9 mouse cellular contexts compared by ENCODE assay signal in the genomic region with DNA sequence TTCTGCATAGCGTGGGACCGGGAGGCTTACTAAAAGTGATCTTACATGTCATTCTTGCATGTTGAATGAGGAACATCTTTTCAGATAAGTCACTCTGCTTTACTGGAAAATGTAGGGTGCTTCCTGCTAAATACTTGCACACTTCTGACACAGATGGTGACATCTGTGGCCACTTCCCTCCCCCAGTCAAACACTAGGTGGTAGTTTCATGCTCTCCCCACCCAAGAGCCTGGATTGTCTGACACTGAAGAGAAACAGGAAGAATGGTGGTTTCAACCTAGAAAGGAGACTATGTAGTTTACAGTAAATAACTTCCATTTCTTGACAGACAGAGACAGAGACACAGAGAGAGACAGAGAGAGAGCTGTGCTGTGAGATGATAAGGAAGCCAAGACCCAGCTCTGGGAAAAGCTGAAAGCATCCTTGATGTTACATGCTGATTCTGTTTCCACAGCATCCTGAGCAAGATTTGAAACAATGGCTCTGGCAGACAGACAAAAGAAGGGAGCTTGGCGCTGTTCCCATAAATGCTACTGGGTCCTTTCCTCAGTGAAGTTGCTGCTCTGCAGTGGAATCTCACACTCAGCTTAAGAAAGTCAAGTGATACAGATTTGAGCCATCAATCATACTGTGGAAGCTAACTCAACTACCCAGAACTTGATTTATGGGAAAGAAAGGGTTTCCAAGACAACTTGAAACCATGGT.
DNase-seq lines count a peak whose midpoint lies in the region; ATAC-seq and TF ChIP-seq lines count a peak whose summit lies in the region.
"Had no signal": no experiment of that assay in that cellular context is flagged by ENCODE, and none has a peak within 500 bp of the region (broad histone marks: within the 10 kb centered on the region; RNA-seq: fewer than 3 reads in every experiment).

No protein-coding gene starts in this region.

- no peak for ATAC-seq in hindbrain, postnatal 0 days
- peak; percentile 27; the same call in 1 of the 2 replicates for ATAC-seq in megakaryocyte-erythroid progenitor cell, adult 5-6 weeks (replicated peaks; ENCODE audit: low FRiP score, low TSS enrichment, poor library complexity, severe bottlenecking)
- no peak for ATAC-seq in erythroblast, adult 5-6 weeks (replicated peaks; ENCODE audit: low FRiP score, poor library complexity, severe bottlenecking)
- ATAC-seq in forebrain, embryonic 13.5 days: no peak

- H3K79me2 ChIP-seq in MEL (ENCODE audit: control insufficient read depth, insufficient read depth, low read length, poor library complexity): no peaks in the 10 kb centered on the region

- no peaks in the 10 kb centered on the region for H3K27me3 ChIP-seq in hindbrain, postnatal 0 days (ENCODE audit: insufficient read depth, low read length)
- no peaks in the 10 kb centered on the region for H3K27me3 ChIP-seq in hindbrain, embryonic 10.5 days (ENCODE audit: insufficient read depth, poor library complexity, severe bottlenecking)
- no peaks in the 10 kb centered on the region for H3K27me3 ChIP-seq in MEL (ENCODE audit: control insufficient read depth in 1 of 2, insufficient read depth in 2 of 2, low read length in 2 of 2)
- no peaks in the 10 kb centered on the region for H3K27me3 ChIP-seq in forebrain, embryonic 13.5 days

- TF ChIP-seq EP300 in MEL (IDR thresholded peaks at IDR 0.05; ENCODE audit: low read depth in 1 of 2, low read length in 2 of 2): peak; percentile 7 to 21; a peak in 1 of 4 replicates

- H3K4me2 ChIP-seq in hindbrain, postnatal 0 days (ENCODE audit: low read depth, low read length): no peak overlapping the region
- no peak overlapping the region for H3K4me2 ChIP-seq in forebrain, embryonic 13.5 days

- intact Hi-C loops in heart, postnatal 14 days (cut with DNase I): no loop called here

- no peak overlapping the region for H3K4me3 ChIP-seq in hindbrain, postnatal 0 days (ENCODE audit: low read length)
- no peak overlapping the region for H3K4me3 ChIP-seq in hindbrain, embryonic 10.5 days
- no peak overlapping the region for H3K4me3 ChIP-seq in MEL (ENCODE audit: control insufficient read depth in 1 of 2, insufficient read depth in 1 of 2, low read depth in 2 of 2, low read length in 2 of 2)
- H3K4me3 ChIP-seq in forebrain, embryonic 13.5 days: no peak overlapping the region

- H3K9me3 ChIP-seq in hindbrain, postnatal 0 days (ENCODE audit: low read length): no peaks in the 10 kb centered on the region
- no peaks in the 10 kb centered on the region for H3K9me3 ChIP-seq in hindbrain, embryonic 10.5 days
- no peaks in the 10 kb centered on the region for H3K9me3 ChIP-seq in MEL (replicated peaks; ENCODE audit: insufficient read depth, low read length)
- no peaks in the 10 kb centered on the region for H3K9me3 ChIP-seq in forebrain, embryonic 13.5 days (replicated peaks)
- H3K9me3 ChIP-seq: G1E had no signal

- no peak for TF ChIP-seq RAD21 in MEL (IDR thresholded peaks at IDR 0.05; ENCODE audit: low read depth, low read length)

- WGBS in hindbrain, postnatal 0 days: 69% methylated on average over 3 of the region's 3 CpGs
- 87% methylated on average over 3 of the region's 3 CpGs for WGBS in hindbrain, embryonic 10.5 days
- WGBS in forebrain, embryonic 13.5 days: 89% methylated on average over 3 of the region's 3 CpGs

- H3K4me1 ChIP-seq in hindbrain, postnatal 0 days (ENCODE audit: insufficient read depth, low read length): no peaks in the 10 kb centered on the region
- 0 out of 2 replicates have a peak, but pooled peaks cover 4% of the 10 kb centered on the region for H3K4me1 ChIP-seq in hindbrain, embryonic 10.5 days (replicated peaks)
- peaks cover 20 to 28% of the 10 kb centered on the region in 2 experiments for H3K4me1 ChIP-seq in MEL (ENCODE audit: control insufficient read depth in 1 of 2, insufficient read depth in 2 of 2, low read length in 2 of 2)
- peaks cover 7% of the 10 kb centered on the region for H3K4me1 ChIP-seq in forebrain, embryonic 13.5 days

- no peaks in the 10 kb centered on the region for H3K36me3 ChIP-seq in hindbrain, postnatal 0 days (ENCODE audit: insufficient read depth, low read length)
- H3K36me3 ChIP-seq in hindbrain, embryonic 10.5 days: no peaks in the 10 kb centered on the region
- peaks cover 0 to 24% of the 10 kb centered on the region in 2 experiments; a peak in 2 of 4 replicates for H3K36me3 ChIP-seq in MEL (ENCODE audit: control insufficient read depth in 1 of 2, insufficient read depth in 2 of 2, low read length in 2 of 2)
- H3K36me3 ChIP-seq in forebrain, embryonic 13.5 days (ENCODE audit: poor library complexity, severe bottlenecking): no peaks in the 10 kb centered on the region
- H3K36me3 ChIP-seq: G1E had no signal

- TF ChIP-seq POLR2A in MEL (IDR thresholded peaks at IDR 0.05; ENCODE audit: control insufficient read depth in 1 of 2, insufficient read depth in 1 of 2, low read depth in 1 of 2, low read length in 2 of 2, poor library complexity in 1 of 2): no peak

- no peak overlapping the region for H3K9ac ChIP-seq in hindbrain, postnatal 0 days (replicated peaks; ENCODE audit: low read length)
- no peak overlapping the region for H3K9ac ChIP-seq in MEL (ENCODE audit: control insufficient read depth, low read depth, low read length, poor library complexity, severe bottlenecking)
- H3K9ac ChIP-seq in forebrain, embryonic 13.5 days: no peak overlapping the region

- peak; percentile 21 for DNase-seq in hindbrain, postnatal 0 days (ENCODE audit: low spot score)
- DNase-seq in hindbrain, embryonic 10.5 days (ENCODE audit: low spot score): no peak
- peak; percentile 70 for DNase-seq in MEL (ENCODE audit: low read depth, low spot score)
- DNase-seq in heart, postnatal 14 days: peak; percentile 59 to 65
- no peak for DNase-seq in cerebellum, adult 8-10 months

- no peak overlapping the region for H3K27ac ChIP-seq in hindbrain, postnatal 0 days
- H3K27ac ChIP-seq in hindbrain, embryonic 10.5 days: no peak overlapping the region
- no peak overlapping the region; the same call in 1 of the 2 replicates for H3K27ac ChIP-seq in MEL (ENCODE audit: control insufficient read depth, low read depth, low read length)
- H3K27ac ChIP-seq in forebrain, embryonic 13.5 days: no peak overlapping the region

- no peak for TF ChIP-seq CTCF in hindbrain, postnatal 0 days (IDR thresholded peaks at IDR 0.05; ENCODE audit: low read depth)
- no peak for TF ChIP-seq CTCF in MEL (IDR thresholded peaks at IDR 0.05 in 2 of 3, conservative IDR thresholded peaks at IDR 0.05 in 1 of 3; ENCODE audit: control insufficient read depth in 1 of 3, insufficient read depth in 1 of 3, low read depth in 2 of 3, low read length in 3 of 3, poor library complexity in 1 of 3, severe bottlenecking in 1 of 3)

TF ChIP-seq in MEL, 35 proteins besides CTCF, POLR2A, EP300 and RAD21:
- TF ChIP-seq JUND (IDR thresholded peaks at IDR 0.05; ENCODE audit: low read depth, low read length) (no peak), UBTF (IDR thresholded peaks at IDR 0.05; ENCODE audit: borderline replicate concordance, insufficient read depth, low read depth, low read length) (no peak), CHD1 (IDR thresholded peaks at IDR 0.05; ENCODE audit: low read depth, low read length) (no peak), BHLHE40 (IDR thresholded peaks at IDR 0.05; ENCODE audit: borderline replicate concordance, low read depth, low read length) (no peak), GABPA (IDR thresholded peaks at IDR 0.05; ENCODE audit: low read depth, low read length) (no peak), ZMIZ1 (IDR thresholded peaks at IDR 0.05; ENCODE audit: low read depth, low read length) (no peak), POLR2AphosphoS2 (IDR thresholded peaks at IDR 0.05; ENCODE audit: low read length) (no peak), MXI1 (IDR thresholded peaks at IDR 0.05; ENCODE audit: low read depth, low read length) (no peak), USF1 (IDR thresholded peaks at IDR 0.05; ENCODE audit: low read depth, low read length) (no peak), RCOR1 (IDR thresholded peaks at IDR 0.05; ENCODE audit: low read depth, low read length) (0 out of 2 replicates have a peak, but pooled peaks have one; percentile 15), TAL1 (IDR thresholded peaks at IDR 0.05; ENCODE audit: low read length) (no peak), KAT2A (conservative IDR thresholded peaks at IDR 0.05; ENCODE audit: low read depth, low read length) (no peak), ZKSCAN1 (IDR thresholded peaks at IDR 0.05; ENCODE audit: low read depth, low read length) (no peak), USF2 (IDR thresholded peaks at IDR 0.05; ENCODE audit: borderline replicate concordance in 1 of 2, insufficient read depth in 1 of 2, low read depth in 1 of 2, low read length in 2 of 2) (no peak), TBP (IDR thresholded peaks at IDR 0.05; ENCODE audit: low read depth, low read length) (no peak), GATA1 (IDR thresholded peaks at IDR 0.05; ENCODE audit: low read depth, low read length) (no peak), MAFK (IDR thresholded peaks at IDR 0.05; ENCODE audit: borderline replicate concordance, low read depth, low read length) (no peak), MAZ (IDR thresholded peaks at IDR 0.05; ENCODE audit: low read depth, low read length) (no peak), ZNF384 (IDR thresholded peaks at IDR 0.05; ENCODE audit: low read depth, low read length) (no peak), SIN3A (IDR thresholded peaks at IDR 0.05; ENCODE audit: low read length) (no peak; the same call in 1 of the 2 replicates), ETS1 (IDR thresholded peaks at IDR 0.05; ENCODE audit: low read depth, low read length) (peak; percentile 25; the same call in 1 of the 2 replicates), MYB (IDR thresholded peaks at IDR 0.05; ENCODE audit: low read depth, low read length) (no peak), ELF1 (IDR thresholded peaks at IDR 0.05; ENCODE audit: low read depth, low read length) (0 out of 2 replicates have a peak, but pooled peaks have one; percentile 19), SMC3 (IDR thresholded peaks at IDR 0.05; ENCODE audit: low read depth, low read length) (no peak)
TF ChIP-seq in MEL: peak in this region for 3.

Comparison
In these comparisons a context has a peak if more than half of its experiments do, and no peak if none do; other contexts are left out.
1. DNase-seq: peak in hindbrain, postnatal 0 days (single experiment), MEL (single experiment) and heart, postnatal 14 days (2 of 2); none in hindbrain, embryonic 10.5 days (single experiment) and cerebellum, adult 8-10 months (single experiment).